Mouse (Mus musculus) cortical plate, adult 2 months (tissue): ENCODE data around the gene Pax1.

Experiments used
- CTCF ChIP-seq: fragments of 200-500 bp; IDR thresholded peaks from 2 replicates; pipeline ENCODE4 v1.5.1; 2011; ENCODE audit warnings: mild to moderate bottlenecking, control low read depth, low read length; ENCODE audit not compliant: insufficient read depth; ENCODE audit errors: extremely low read depth
- POLR2A ChIP-seq: fragments of 200-500 bp; IDR thresholded peaks from 2 replicates; pipeline ENCODE4 v1.6.1; 2011; ENCODE audit warnings: mild to moderate bottlenecking, low read length, control low read depth; ENCODE audit not compliant: insufficient read depth; ENCODE audit errors: extremely low read depth

GRCm38 (mm10) chr2:147367911-147368591 is 6.3 kb downstream of the Pax1 start:
- no peak for TF ChIP-seq CTCF
- no peak for TF ChIP-seq POLR2A
